Mouse (Mus musculus) MEL (cell line): ENCODE results near the gene Tmem150c.

Source experiments
- CHD2 ChIP-seq: IDR thresholded peaks from 2 replicates; pipeline ENCODE4 v1.6.1; 2011; ENCODE audit warnings: low read length, improper control_type of control experiment
- CTCF ChIP-seq, 3 experiments: IDR thresholded peaks in 2 of 3; conservative IDR thresholded peaks in 1 of 3; 2 replicates each; pipeline ENCODE4 v1.5.1; 2011 to 2012; ENCODE audit warnings: low read length in 3 of 3, low read depth in 2 of 3, mild to moderate bottlenecking in 2 of 3, improper control_type of control experiment in 1 of 3, inconsistent platforms in 1 of 3, mixed read lengths in 1 of 3, moderate library complexity in 1 of 3; ENCODE audit not compliant: control insufficient read depth in 1 of 3, insufficient read depth in 1 of 3, poor library complexity in 1 of 3, severe bottlenecking in 1 of 3
- EP300 ChIP-seq, 2 experiments: IDR thresholded peaks; 2 replicates each; pipeline ENCODE4 v1.6.1; 2011; ENCODE audit warnings: improper control_type of control experiment in 2 of 2, low read length in 2 of 2, low read depth in 1 of 2, mild to moderate bottlenecking in 1 of 2
- GABPA ChIP-seq: IDR thresholded peaks from 2 replicates; pipeline ENCODE4 v1.6.1; 2012; ENCODE audit warnings: low read depth, mild to moderate bottlenecking, inconsistent platforms, low read length, improper control_type of control experiment, moderate library complexity
- GATA1 ChIP-seq: IDR thresholded peaks from 2 replicates; pipeline ENCODE4 v1.6.1; 2011; ENCODE audit warnings: low read depth, low read length, improper control_type of control experiment
- HCFC1 ChIP-seq: IDR thresholded peaks from 2 replicates; pipeline ENCODE4 v1.6.1; 2012; ENCODE audit warnings: low read depth, mild to moderate bottlenecking, inconsistent platforms, low read length, improper control_type of control experiment, moderate library complexity
- KAT2A ChIP-seq: conservative IDR thresholded peaks from 2 replicates; pipeline ENCODE4 v1.6.1; 2012; ENCODE audit warnings: low read depth, low read length, improper control_type of control experiment, inconsistent platforms
- MAFK ChIP-seq: IDR thresholded peaks from 2 replicates; pipeline ENCODE4 v1.6.1; 2011; ENCODE audit warnings: low read depth, mild to moderate bottlenecking, low read length, improper control_type of control experiment, borderline replicate concordance
- MAZ ChIP-seq: IDR thresholded peaks from 2 replicates; pipeline ENCODE4 v1.6.1; 2012; ENCODE audit warnings: low read depth, mild to moderate bottlenecking, inconsistent platforms, low read length, improper control_type of control experiment
- POLR2A ChIP-seq, 2 experiments: IDR thresholded peaks; 2 replicates each; pipeline ENCODE4 v1.6.1; 2011 to 2012; ENCODE audit warnings: low read length in 2 of 2, mild to moderate bottlenecking in 2 of 2, control low read depth in 1 of 2, improper control_type of control experiment in 1 of 2, low read depth in 1 of 2, moderate library complexity in 1 of 2; ENCODE audit not compliant: control insufficient read depth in 1 of 2, insufficient read depth in 1 of 2, poor library complexity in 1 of 2
- RAD21 ChIP-seq: IDR thresholded peaks from 2 replicates; pipeline ENCODE4 v1.6.1; 2011; ENCODE audit warnings: mild to moderate bottlenecking, low read depth, low read length, improper control_type of control experiment
- RCOR1 ChIP-seq: IDR thresholded peaks from 2 replicates; pipeline ENCODE4 v1.6.1; 2012; ENCODE audit warnings: low read depth, mild to moderate bottlenecking, inconsistent platforms, low read length, improper control_type of control experiment
- ZC3H11A ChIP-seq: IDR thresholded peaks from 2 replicates; pipeline ENCODE4 v1.6.1; 2012; ENCODE audit warnings: low read depth, mild to moderate bottlenecking, inconsistent platforms, low read length, improper control_type of control experiment
- ZMIZ1 ChIP-seq: IDR thresholded peaks from 2 replicates; pipeline ENCODE4 v1.6.1; 2012; ENCODE audit warnings: low read depth, mild to moderate bottlenecking, inconsistent platforms, low read length, improper control_type of control experiment, moderate library complexity

DNA sequence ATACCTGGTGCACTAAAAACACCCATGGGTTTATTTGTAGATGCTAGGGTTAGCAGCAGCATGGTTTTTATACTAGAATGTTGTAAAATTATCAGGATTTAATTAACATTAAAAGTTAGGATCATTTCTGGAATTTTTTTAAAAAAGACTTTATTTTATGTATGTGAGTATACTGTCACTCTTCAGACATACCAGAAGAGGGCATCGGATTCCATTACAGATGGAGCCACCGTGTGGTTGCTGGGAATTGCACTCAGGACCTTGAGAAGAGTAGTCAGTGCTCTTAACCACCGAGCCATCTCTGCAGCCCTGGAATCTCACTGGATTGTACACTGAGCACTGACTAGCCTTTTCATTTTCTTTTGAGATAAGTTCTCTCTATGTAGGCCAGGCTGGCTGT is 109.7 kb downstream of the Tmem150c start:
- TF ChIP-seq CTCF (IDR thresholded peaks at IDR 0.05 in 2 of 3, conservative IDR thresholded peaks at IDR 0.05 in 1 of 3; ENCODE audit: control insufficient read depth in 1 of 3, insufficient read depth in 1 of 3, low read depth in 2 of 3, low read length in 3 of 3, poor library complexity in 1 of 3, severe bottlenecking in 1 of 3) (peak in 2 of 3 experiments; percentile 7 to 23; a peak in 2 of 6 replicates), MAZ (no peak), POLR2A (IDR thresholded peaks at IDR 0.05; ENCODE audit: control insufficient read depth in 1 of 2, insufficient read depth in 1 of 2, low read depth in 1 of 2, low read length in 2 of 2, poor library complexity in 1 of 2) (no peak), ZC3H11A (no peak), MAFK (no peak), GABPA (no peak), RCOR1 (no peak), KAT2A (no peak), EP300 (IDR thresholded peaks at IDR 0.05; ENCODE audit: low read depth in 1 of 2, low read length in 2 of 2) (no peak), CHD2 (no peak), ZMIZ1 (no peak), GATA1 (no peak), HCFC1 (no peak), RAD21 (no peak)
